Mouse (Mus musculus) layer of hippocampus, adult 2 months (tissue): ENCODE measurements around the gene Gnb5. TPM values are rescaled to one million over a fixed set of nuclear protein-coding genes. Genes with fewer than 3 reads are reported as not detected.

Experiments used
- DNase-seq, 2 experiments: peaks; one replicate each; pipeline ENCODE4 v3.0.0; 2022; ENCODE audit warnings: low spot score in 2 of 2
- H3K27ac ChIP-seq: fragments of 200-600 bp; 2 replicates; pipeline ENCODE4 v1.8.1; 2022
- H3K4me3 ChIP-seq: fragments of 200-600 bp; 2 replicates; pipeline ENCODE4 v1.8.1; 2022; ENCODE audit warnings: mild to moderate bottlenecking
- CTCF ChIP-seq: fragments of 200-600 bp; conservative IDR thresholded peaks from 2 replicates; pipeline ENCODE4 v1.8.1; 2022; ENCODE audit warnings: antibody characterized with exemption, mild to moderate bottlenecking, moderate library complexity
- total RNA-seq, 2 experiments: library from RNA; stranded (reverse); gene quantifications; 2 replicates each; pipeline ENCODE4 v1.2.3; 2021

Gene Gnb5
- total RNA-seq, 2 experiments from 2014 or later: 125 to 127 TPM

- no peak for DNase-seq
- no peak for TF ChIP-seq CTCF
- no peak overlapping the region for H3K27ac ChIP-seq
- no peak overlapping the region for H3K4me3 ChIP-seq
Observed at GRCm38 (mm10) chr9:75282179-75282578, 23.9 kb upstream of the Gnb5 start.

DNA sequence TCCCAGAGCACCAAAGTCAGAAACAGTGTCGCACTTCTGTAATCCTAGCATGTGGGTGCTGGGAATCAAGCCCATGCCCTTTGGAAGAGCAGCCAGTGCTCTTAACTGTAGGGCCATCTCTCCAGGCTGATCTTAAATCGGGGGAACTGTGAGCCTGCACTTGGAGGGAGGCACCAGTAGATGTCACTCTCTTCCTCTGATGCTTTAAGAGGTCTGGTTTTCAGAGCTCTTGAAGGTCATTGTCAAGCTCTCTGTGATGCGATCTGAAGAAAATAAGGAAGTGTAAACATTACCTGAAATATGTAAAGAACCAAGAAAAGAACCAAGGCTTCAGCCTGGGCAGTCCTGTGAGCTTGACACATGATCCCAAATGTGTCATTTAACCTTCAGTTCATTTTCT, 23.3 kb upstream of the Gnb5 start:
- DNase-seq: peak; percentile 63 to 69
- no peak overlapping the region for H3K4me3 ChIP-seq
- no peak overlapping the region for H3K27ac ChIP-seq
- peak; percentile 96 for TF ChIP-seq CTCF

- Histone ChIP-seq H3K27ac (no peak overlapping the region), H3K4me3 (no peak overlapping the region)
- DNase-seq: no peak
- TF ChIP-seq CTCF: no peak
Observed at GRCm38 (mm10) chr9:75283636-75284035, 22.5 kb upstream of the Gnb5 start.

GRCm38 (mm10) chr9:75285363-75285762, 20.7 kb upstream of the Gnb5 start:
- no peak for DNase-seq
- TF ChIP-seq CTCF: peak; percentile 28
- H3K27ac ChIP-seq: no peak overlapping the region
- H3K4me3 ChIP-seq: no peak overlapping the region

- no peak for DNase-seq
- TF ChIP-seq CTCF: no peak
- H3K4me3 ChIP-seq: no peak overlapping the region
- H3K27ac ChIP-seq: no peak overlapping the region
Observed at GRCm38 (mm10) chr9:75287636-75288035, 18.5 kb upstream of the Gnb5 start.

DNA sequence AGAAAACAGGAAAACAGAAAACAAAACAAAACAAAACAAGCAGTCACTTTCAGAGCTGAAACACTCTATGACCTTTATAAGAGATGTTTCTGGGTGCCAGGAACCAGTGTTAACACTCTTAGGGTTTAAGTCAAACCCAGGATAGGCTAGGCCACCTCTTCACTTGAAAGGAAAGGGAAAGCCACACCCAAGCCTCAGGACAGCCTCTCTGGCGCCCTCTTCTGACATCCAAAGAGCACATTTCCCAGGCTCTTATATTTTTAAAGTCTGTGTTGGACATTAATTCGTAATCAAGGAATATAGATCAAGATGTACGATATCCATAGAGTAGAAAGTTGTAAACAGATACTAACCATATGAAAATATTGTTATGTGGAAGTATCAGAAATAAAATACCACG, 16.5 kb upstream of the Gnb5 start:
- Histone ChIP-seq H3K27ac (no peak overlapping the region), H3K4me3 (no peak overlapping the region)
- DNase-seq: no peak
- peak; percentile 76 for TF ChIP-seq CTCF

DNA sequence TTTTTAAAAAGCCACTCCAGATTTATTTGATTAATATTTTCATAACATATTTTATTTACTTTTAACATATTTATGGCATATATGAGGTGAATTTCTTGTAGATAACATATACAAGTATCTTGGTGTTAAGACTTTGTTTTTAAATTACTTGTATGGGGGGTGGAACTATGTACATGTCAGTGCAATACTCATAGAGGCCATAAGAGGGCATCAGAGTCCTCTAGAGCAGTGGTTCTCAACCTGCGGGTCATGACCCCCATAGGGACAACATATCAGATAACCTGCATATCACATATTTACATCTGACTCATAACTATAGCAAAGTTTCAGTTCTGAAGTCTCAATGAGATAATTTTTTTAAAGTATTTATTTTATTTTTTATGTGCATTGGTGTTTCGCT, 6.7 kb upstream of the Gnb5 start:
- no peak for DNase-seq

DNA sequence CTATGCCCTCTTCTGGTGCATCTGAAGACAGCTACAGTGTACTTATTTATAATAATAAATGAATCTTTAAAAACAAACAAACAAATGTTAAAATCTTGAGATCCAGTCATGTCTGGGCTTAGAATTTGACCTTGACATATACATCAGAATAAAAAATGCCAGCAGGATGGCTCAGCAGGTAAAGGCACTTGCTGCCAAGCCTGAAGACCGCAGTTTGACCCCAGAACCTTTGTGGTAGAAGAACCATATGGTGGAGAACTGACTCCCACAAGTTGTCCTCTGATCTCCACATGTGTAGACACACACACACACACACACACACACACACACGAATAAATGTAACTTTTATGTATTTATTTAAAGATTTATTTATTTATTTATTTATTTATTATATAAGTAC, 3.1 kb upstream of the Gnb5 start:
- H3K27ac ChIP-seq: no peak overlapping the region
- no peak for DNase-seq
- no peak overlapping the region for H3K4me3 ChIP-seq
- TF ChIP-seq CTCF: no peak

More for the DNA sequence above, 6.7 kb upstream of the Gnb5 start:
- peak; percentile 75 for TF ChIP-seq CTCF
- no peak overlapping the region for H3K4me3 ChIP-seq
- H3K27ac ChIP-seq: no peak overlapping the region

- TF ChIP-seq CTCF: no peak
- no peak overlapping the region for H3K4me3 ChIP-seq
- no peak overlapping the region for H3K27ac ChIP-seq
- no peak for DNase-seq
Observed at GRCm38 (mm10) chr9:75303701-75304261, 2.3 kb upstream of the Gnb5 start.

GRCm38 (mm10) chr9:75304286-75304685, 1.8 kb upstream of the Gnb5 start:
- H3K27ac ChIP-seq: no peak overlapping the region
- DNase-seq: no peak
- no peak for TF ChIP-seq CTCF

GRCm38 (mm10) chr9:75307015-75307414, 927 bp downstream of the Gnb5 start:
- DNase-seq: no peak
- Histone ChIP-seq H3K4me3 (no peak overlapping the region), H3K27ac (no peak overlapping the region; the same call in 1 of the 2 replicates)
- TF ChIP-seq CTCF: no peak

More at GRCm38 (mm10) chr9:75304286-75304685, 1.8 kb upstream of the Gnb5 start:
- H3K4me3 ChIP-seq: no peak overlapping the region

- no peak for TF ChIP-seq CTCF
- DNase-seq: no peak
- Histone ChIP-seq H3K4me3 (no peak overlapping the region), H3K27ac (no peak overlapping the region)
Observed at GRCm38 (mm10) chr9:75308621-75309020, 2.5 kb downstream of the Gnb5 start.

DNA sequence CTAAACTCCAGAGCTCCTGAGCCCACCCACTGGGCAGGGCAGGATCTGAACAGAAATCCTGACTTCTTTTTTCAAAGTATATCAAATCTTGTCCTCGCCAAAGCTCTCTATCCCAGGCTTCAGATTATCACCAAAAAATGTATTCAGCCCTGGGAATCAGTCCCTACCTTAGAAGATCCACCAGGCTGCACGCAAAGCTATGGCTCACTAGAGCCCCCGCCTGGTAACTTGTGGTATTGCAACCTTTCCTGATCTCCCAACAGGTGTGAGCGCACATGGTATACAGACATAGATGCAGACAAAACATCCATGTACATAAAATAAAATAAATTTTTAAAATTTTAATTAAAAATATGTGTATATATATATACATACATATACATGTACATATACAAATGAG, 5.9 kb downstream of the Gnb5 start:
- TF ChIP-seq CTCF: peak; percentile 98
- no peak overlapping the region for H3K4me3 ChIP-seq
- peak; percentile 70 to 89 for DNase-seq
- H3K27ac ChIP-seq: no peak overlapping the region

GRCm38 (mm10) chr9:75313138-75313831, 7.2 kb downstream of the Gnb5 start:
- TF ChIP-seq CTCF: no peak
- peak overlapping the region; percentile 93 for H3K4me3 ChIP-seq
- DNase-seq: no peak

More at GRCm38 (mm10) chr9:75313138-75313831, 7.2 kb downstream of the Gnb5 start:
- H3K27ac ChIP-seq: peak overlapping the region; percentile 94; the same call in 1 of the 2 replicates
